Mouse (Mus musculus) hindbrain, embryonic 10.5 days (tissue): ENCODE measurements around the gene Olfr1355. TPM values are rescaled to one million over a fixed set of nuclear protein-coding genes. Genes with fewer than 3 reads are reported as not detected.
"Not testable (repeated sequence)": the region's sequence is repeated elsewhere in the genome, so short reads cannot be mapped to it uniquely, and the experiment has no call there.

Source experiments
- DNase-seq: peaks from one replicate; pipeline ENCODE4 v3.0.0-alpha.2; 2017; ENCODE audit warnings: low spot score
- H3K27ac ChIP-seq: fragments of 300-500 bp; sonication (generic); 2 replicates; pipeline ENCODE4 v1.5.1; 2016; ENCODE audit warnings: mild to moderate bottlenecking, moderate library complexity
- H3K27me3 ChIP-seq: fragments of 300-500 bp; sonication (generic); 2 replicates; pipeline ENCODE4 v1.6.1; 2016; ENCODE audit warnings: mild to moderate bottlenecking; ENCODE audit not compliant: poor library complexity, insufficient read depth, severe bottlenecking
- H3K36me3 ChIP-seq: fragments of 300-500 bp; sonication (generic); 2 replicates; pipeline ENCODE4 v1.6.1; 2016; ENCODE audit warnings: mild to moderate bottlenecking, moderate library complexity
- H3K4me1 ChIP-seq: fragments of 300-500 bp; sonication (generic); replicated peaks from 2 replicates; pipeline ENCODE4 v1.6.1; 2016; ENCODE audit warnings: mild to moderate bottlenecking
- H3K4me3 ChIP-seq: fragments of 300-500 bp; sonication (generic); 2 replicates; pipeline ENCODE4 v1.5.1; 2016; ENCODE audit warnings: mild to moderate bottlenecking, moderate library complexity
- H3K9me3 ChIP-seq: fragments of 300-500 bp; sonication (generic); 2 replicates; pipeline ENCODE4 v1.6.1; 2016; ENCODE audit warnings: mild to moderate bottlenecking, moderate library complexity
- WGBS: fragments of 180-500 bp; shearing (Covaris S2); methylation state at CpG from one replicate; pipeline ENCODE4 v1.1.7; 2016; 5-methylcytosine and 5-hydroxymethylcytosine counted together
- polyA plus RNA-seq: library from polyadenylated mRNA; unstranded; fragments of >200 nt; fragmentation: Nextera tagmentation; extraction: Ambion mirVana; gene quantifications from 2 replicates; pipeline ENCODE4 v1.2.1, GENCODE M21; 2016

The Olfr1355 gene
- polyA plus RNA-seq, result not detected in 2 replicates

GRCm38 (mm10) chr10:78875240-78875639 lies at the start of gene Olfr1355:
Olfr1355 (plus strand) TSS chr10:78875540.
- H3K9me3 ChIP-seq, result peaks cover 4% of the 10 kb centered on the region; the same call in 1 of the 2 replicates
- H3K27ac ChIP-seq, result no peak within 1 kb of the TSS
- no peak for DNase-seq
- no peaks in the 10 kb centered on the region for H3K36me3 ChIP-seq
- H3K27me3 ChIP-seq, result no peaks in the 10 kb centered on the region
- H3K4me3 ChIP-seq, result no peak within 1 kb of the TSS
- 73% methylated on average over 2 of the region's 2 CpGs for WGBS
- H3K4me1 ChIP-seq, result no peaks in the 10 kb centered on the region

GRCm38 (mm10) chr10:78840456-78840855 lies 34.9 kb upstream of the Olfr1355 start:
- not testable (repeated sequence) for H3K27ac ChIP-seq, H3K4me1 ChIP-seq, H3K4me3 ChIP-seq, H3K27me3 ChIP-seq, DNase-seq, H3K36me3 ChIP-seq, H3K9me3 ChIP-seq
- WGBS, result 93% methylated on average over 12 of the region's 12 CpGs

GRCm38 (mm10) chr10:78852066-78852465 lies 23.3 kb upstream of the Olfr1355 start, which contains the start of gene Olfr1356:
Olfr1356 (minus strand) TSS chr10:78852166.
- WGBS, result 84% methylated on average over 2 of the region's 2 CpGs
- Histone ChIP-seq H3K9me3 (0 out of 2 replicates have a peak, but pooled peaks cover 6% of the 10 kb centered on the region), H3K36me3 (no peaks in the 10 kb centered on the region), H3K27me3 (no peaks in the 10 kb centered on the region), H3K4me3 (no peak within 1 kb of the TSS), H3K27ac (no peak within 1 kb of the TSS), H3K4me1 (no peaks in the 10 kb centered on the region)
- DNase-seq, result no peak

- not testable (repeated sequence) for H3K36me3 ChIP-seq, DNase-seq, H3K4me1 ChIP-seq, H3K27me3 ChIP-seq, H3K9me3 ChIP-seq, H3K4me3 ChIP-seq, H3K27ac ChIP-seq
- 87% methylated on average over 1 of the region's 1 CpGs for WGBS
These were observed 37.5 kb downstream of the Olfr1355 start, which contains the start of gene Olfr1354 for GRCm38 (mm10) chr10:78912871-78913270. Olfr1354 (plus strand) TSS chr10:78913171.

Other genes with a start within 250 kb of the Olfr1355 start
- gene Casp14, start 157.2 kb upstream of the Olfr1355 start, polyA plus RNA-seq, result 0.07 TPM in 1 of 2 replicates, not detected in the other
- gene Ccdc105, start 122.5 kb upstream of the Olfr1355 start, polyA plus RNA-seq, result 0.09 and 0.19 TPM in 2 replicates
- 1.1 and 1.6 TPM in 2 replicates for gene Slc1a6, start 95.0 kb upstream of the Olfr1355 start, polyA plus RNA-seq
- gene Olfr1356, start 23.4 kb upstream of the Olfr1355 start, polyA plus RNA-seq, result not detected in 2 replicates
- not detected in 2 replicates for gene Olfr1354, start 37.6 kb downstream of the Olfr1355 start, polyA plus RNA-seq
- not detected in 2 replicates for gene Olfr8, start 75.1 kb downstream of the Olfr1355 start, polyA plus RNA-seq
- gene Olfr1353, start 87.8 kb downstream of the Olfr1355 start, polyA plus RNA-seq, result not detected in 2 replicates
- gene Olfr1352, start 105.5 kb downstream of the Olfr1355 start, polyA plus RNA-seq, result not detected in 2 replicates
- gene Olfr1351, start 136.9 kb downstream of the Olfr1355 start, polyA plus RNA-seq, result not detected in 2 replicates
- 0.15 TPM in 1 of 2 replicates, not detected in the other for gene Olfr57, start 153.2 kb downstream of the Olfr1355 start, polyA plus RNA-seq
- 31.4 and 32.0 TPM in 2 replicates for gene 2610008E11Rik, start 222.1 kb downstream of the Olfr1355 start, polyA plus RNA-seq